Mouse (Mus musculus): Measurements from ENCODE around the gene Nagk.
"Not testable (repeated sequence)": the region's sequence is repeated elsewhere in the genome, so short reads cannot be mapped to it uniquely, and the experiment has no call there.

Gene Nagk

DNA sequence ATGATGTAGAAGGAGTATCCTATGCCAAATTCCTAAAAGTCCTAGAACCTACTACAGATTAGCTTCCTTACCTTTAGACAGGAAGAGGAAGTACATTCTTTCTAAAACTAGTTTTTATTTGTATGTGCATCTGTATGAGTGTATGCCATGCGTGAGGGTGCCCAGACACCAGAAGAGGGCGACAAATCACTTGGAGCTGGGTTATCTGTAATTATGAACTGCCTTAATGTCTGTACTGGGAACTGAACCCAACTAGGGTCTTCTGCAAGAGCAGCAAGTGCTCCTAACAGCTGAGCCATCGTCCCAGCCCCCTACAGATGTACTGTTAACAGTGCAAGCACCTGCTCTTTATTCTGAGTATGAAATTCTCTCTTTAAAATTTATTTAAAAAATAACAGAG, 21.0 kb downstream of the Nagk start:
- peak; percentile 50 for DNase-seq (ENCODE audit: low read depth, low spot score)

GRCm38 (mm10) chr6:83818996-83819395, 24.2 kb downstream of the Nagk start:
- DNase-seq (ENCODE audit: low read depth, low spot score) = no peak

GRCm38 (mm10) chr6:83820727-83821515, 26.1 kb downstream of the Nagk start:
- DNase-seq (ENCODE audit: low read depth, low spot score) = no peak

DNA sequence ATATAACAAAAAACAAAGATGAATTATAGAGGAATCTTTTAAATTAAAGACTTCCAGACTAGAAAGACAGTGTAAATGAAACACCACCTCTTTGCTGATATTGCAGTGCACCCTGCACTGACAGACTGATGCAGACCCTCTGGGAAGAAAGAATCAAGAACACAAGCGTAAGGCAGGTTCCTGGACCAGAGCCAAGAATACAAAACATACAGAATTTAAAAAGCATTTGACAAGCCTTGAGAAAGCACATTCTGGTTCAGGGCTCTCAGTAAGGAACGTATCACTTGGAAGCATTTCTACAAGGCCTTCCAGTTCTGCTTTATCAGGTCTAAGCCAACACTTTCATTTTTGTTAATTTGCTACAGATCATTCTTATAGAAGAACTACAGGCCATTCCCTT, 27.1 kb downstream of the Nagk start:
- no peak for DNase-seq (ENCODE audit: low read depth, low spot score)

- no peak for DNase-seq (ENCODE audit: low read depth, low spot score)
These were observed 36.3 kb downstream of the Nagk start for GRCm38 (mm10) chr6:83830941-83831605.

- peak; percentile 100 for DNase-seq (ENCODE audit: low read depth, low spot score)
These were observed 36.9 kb downstream of the Nagk start, which contains the start of gene Paip2b for GRCm38 (mm10) chr6:83831606-83832123. Paip2b (minus strand) TSS chr6:83831741.

- DNase-seq (ENCODE audit: low read depth, low spot score) = not testable (repeated sequence)
These were observed 37.6 kb downstream of the Nagk start for GRCm38 (mm10) chr6:83832393-83832792.

GRCm38 (mm10) chr6:83836826-83837225, 42.0 kb downstream of the Nagk start:
- peak; percentile 51 for DNase-seq (ENCODE audit: low read depth, low spot score)

GRCm38 (mm10) chr6:83838046-83838445, 43.3 kb downstream of the Nagk start:
- DNase-seq (ENCODE audit: low read depth, low spot score) = peak; percentile 69

DNA sequence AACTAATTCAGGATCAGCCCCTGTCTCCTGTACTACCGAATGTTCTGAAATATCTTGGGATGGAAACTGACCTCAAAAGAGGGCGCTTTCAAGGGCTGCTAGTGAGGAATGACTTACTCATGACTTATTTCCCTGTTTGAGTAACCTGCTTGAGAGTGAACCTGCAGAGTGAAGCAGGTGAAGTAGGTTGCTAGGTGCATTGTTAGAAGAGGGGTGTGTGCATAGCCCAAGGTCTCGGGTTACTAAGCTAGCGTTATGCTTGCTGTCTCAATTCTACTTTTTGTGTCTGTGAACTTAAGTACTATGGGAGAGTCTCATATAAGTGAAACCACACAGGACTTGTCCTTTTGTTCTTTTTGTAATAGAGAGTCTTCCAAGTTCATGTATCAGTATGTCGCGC, 45.3 kb downstream of the Nagk start:
- no peak for DNase-seq (ENCODE audit: low read depth, low spot score)

DNA sequence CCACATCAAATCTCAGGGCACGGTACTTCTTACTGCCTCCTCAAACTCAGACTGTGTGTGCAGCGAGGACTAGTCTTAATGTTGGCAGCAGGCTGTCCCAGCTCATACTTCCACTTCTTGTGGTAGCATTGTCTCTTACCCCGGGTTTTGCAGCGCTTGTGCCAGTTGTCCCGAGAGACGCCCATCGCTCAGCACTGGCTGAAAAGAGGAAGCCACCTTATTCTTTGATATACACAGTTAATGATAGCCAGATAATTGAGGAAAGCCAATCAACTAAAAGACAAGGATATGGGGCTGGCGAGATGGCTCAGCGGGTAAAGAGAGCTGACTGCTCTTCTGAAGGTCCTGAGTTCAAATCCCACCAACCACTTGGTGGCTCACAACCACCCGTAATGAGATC, 50.1 kb downstream of the Nagk start:
- DNase-seq (ENCODE audit: low read depth, low spot score) = no peak

DNA sequence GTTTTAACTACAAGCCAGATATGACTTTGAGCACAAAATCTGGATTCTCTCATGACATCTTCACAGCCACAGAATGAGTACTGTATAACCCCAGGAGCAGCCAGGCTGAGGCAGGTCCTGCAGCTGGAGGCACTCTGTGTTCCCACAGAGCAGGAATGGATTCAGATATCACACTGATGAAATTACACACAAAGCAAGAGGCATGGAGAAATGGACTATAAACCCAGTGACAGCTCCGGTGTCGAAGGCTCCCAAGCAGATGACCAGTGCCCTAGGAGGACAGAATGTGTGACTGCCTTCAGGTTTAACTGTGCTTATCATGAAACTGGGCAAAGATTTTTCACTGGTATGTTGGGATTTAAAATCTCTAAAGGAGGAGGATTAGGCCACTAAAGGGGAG, 51.4 kb downstream of the Nagk start:
- DNase-seq (ENCODE audit: low read depth, low spot score) = no peak

GRCm38 (mm10) chr6:83849446-83849845, 54.7 kb downstream of the Nagk start:
- DNase-seq (ENCODE audit: low read depth, low spot score) = no peak

Data from ZHBTc4 (cell line).